Comparison of ENCODE assay signal across 9 mouse cellular contexts in genomic region chr7:131966916-131967494, GRCm38 (mm10). TPM values are rescaled to one million over a fixed set of nuclear protein-coding genes. Genes with fewer than 3 reads are reported as not detected.
DNase-seq lines count a peak whose midpoint lies in the region; ATAC-seq lines count a peak whose summit lies in the region.
"Had no signal": no experiment of that assay in that cellular context is flagged by ENCODE, and none has a peak within 500 bp of the region (broad histone marks: within the 10 kb centered on the region; RNA-seq: fewer than 3 reads in every experiment).

No protein-coding gene starts in this region.

- peak; percentile 57 to 61 for DNase-seq in cerebellum, postnatal 14 days
- no peak for DNase-seq in cerebellum, adult 9-10 months
- peak; percentile 30 for DNase-seq in R1 (ENCODE audit: low read depth, low spot score)
- DNase-seq in hindbrain, embryonic 11.5 days (ENCODE audit: low spot score) = peak; percentile 59
- peak; percentile 88 for DNase-seq in midbrain, embryonic 11.5 days (ENCODE audit: low spot score, missing footprints)
- DNase-seq in testis, postnatal 10 days (ENCODE audit: low spot score) = peak; percentile 42
- no peak for DNase-seq in gastrocnemius, postnatal 25 days
- DNase-seq: liver, embryonic 13.5 days had no signal

- H3K4me3 ChIP-seq in hindbrain, embryonic 11.5 days (ENCODE audit: low read depth, low read length) = peak overlapping the region; percentile 40
- H3K4me3 ChIP-seq in midbrain, embryonic 11.5 days (ENCODE audit: low read depth, low read length) = peak overlapping the region; percentile 34
- H3K4me3 ChIP-seq: liver, embryonic 13.5 days had no signal

- WGBS in hindbrain, embryonic 11.5 days = 7% methylated on average over 57 of the region's 57 CpGs
- 9% methylated on average over 57 of the region's 57 CpGs for WGBS in midbrain, embryonic 11.5 days

- H3K9ac ChIP-seq in hindbrain, embryonic 11.5 days (ENCODE audit: low read depth, low read length) = peak overlapping the region; percentile 37; the same call in 1 of the 2 replicates
- H3K9ac ChIP-seq in midbrain, embryonic 11.5 days (ENCODE audit: low read length) = peak overlapping the region; percentile 20; the same call in 1 of the 2 replicates
- H3K9ac ChIP-seq: liver, embryonic 13.5 days had no signal

- H3K36me3 ChIP-seq in hindbrain, embryonic 11.5 days (ENCODE audit: control insufficient read depth, insufficient read depth, low read length) = no peaks in the 10 kb centered on the region
- no peaks in the 10 kb centered on the region for H3K36me3 ChIP-seq in midbrain, embryonic 11.5 days (ENCODE audit: control insufficient read depth, insufficient read depth, low read length)
- H3K36me3 ChIP-seq: liver, embryonic 13.5 days had no signal

- peaks cover 34% of the 10 kb centered on the region for H3K27me3 ChIP-seq in hindbrain, embryonic 11.5 days (ENCODE audit: control insufficient read depth, insufficient read depth, low read length)
- peaks cover 27% of the 10 kb centered on the region for H3K27me3 ChIP-seq in midbrain, embryonic 11.5 days (ENCODE audit: control insufficient read depth, insufficient read depth, low read length)

- ATAC-seq in hindbrain, embryonic 11.5 days (ENCODE audit: low FRiP score) = no peak
- ATAC-seq in midbrain, embryonic 11.5 days (ENCODE audit: low FRiP score) = peak; percentile 38; the same call in 1 of the 2 replicates
- ATAC-seq in megakaryocyte-erythroid progenitor cell, adult 5-6 weeks (replicated peaks; ENCODE audit: low FRiP score, low TSS enrichment, poor library complexity, severe bottlenecking) = no peak

- peaks cover 10% of the 10 kb centered on the region; the same call in 1 of the 2 replicates for H3K4me1 ChIP-seq in hindbrain, embryonic 11.5 days (replicated peaks; ENCODE audit: control insufficient read depth, insufficient read depth, low read length)
- H3K4me1 ChIP-seq in midbrain, embryonic 11.5 days (ENCODE audit: control insufficient read depth, insufficient read depth, low read length) = peaks cover 8% of the 10 kb centered on the region
- H3K4me1 ChIP-seq: liver, embryonic 13.5 days had no signal

- peak overlapping the region; percentile 74 for H3K4me2 ChIP-seq in hindbrain, embryonic 11.5 days (replicated peaks; ENCODE audit: low read depth, low read length)
- H3K4me2 ChIP-seq in midbrain, embryonic 11.5 days = peak overlapping the region; percentile 68
- H3K4me2 ChIP-seq: liver, embryonic 13.5 days had no signal

- H3K9me3 ChIP-seq in hindbrain, embryonic 11.5 days (ENCODE audit: control insufficient read depth, low read length) = no peaks in the 10 kb centered on the region
- H3K9me3 ChIP-seq in midbrain, embryonic 11.5 days (ENCODE audit: control insufficient read depth, low read length) = no peaks in the 10 kb centered on the region
- H3K9me3 ChIP-seq: liver, embryonic 13.5 days had no signal

- no peak overlapping the region for H3K27ac ChIP-seq in hindbrain, embryonic 11.5 days (ENCODE audit: low read depth, low read length)
- H3K27ac ChIP-seq in midbrain, embryonic 11.5 days (ENCODE audit: low read depth, low read length) = no peak overlapping the region
- H3K27ac ChIP-seq: liver, embryonic 13.5 days had no signal

RNA-seq across cellular contexts. Expression of gene Gpr26, which starts 0.7 kb away (rescaled TPM):
- polyA plus RNA-seq in hindbrain, embryonic 11.5 days (2014; fragmentation: Nextera tagmentation; extraction: Ambion mirVana) = 0.10 and 0.14 TPM in 2 replicates
- 0.15 and 0.18 TPM in 2 replicates for polyA plus RNA-seq in midbrain, embryonic 11.5 days (2014; fragmentation: Nextera tagmentation; extraction: Ambion mirVana)
- not detected in 2 replicates for total RNA-seq in megakaryocyte-erythroid progenitor cell, adult 5-6 weeks (2014; fragmentation: Nextera tagmentation)
- total RNA-seq in megakaryocyte-erythroid progenitor cell, adult 5-6 weeks (2017) = not detected in 2 replicates
- not detected for total RNA-seq in gastrocnemius, postnatal 25 days (2021)
- polyA plus RNA-seq: liver, embryonic 13.5 days had no signal

Comparison
In these comparisons a context has a peak if more than half of its experiments do, and no peak if none do; other contexts are left out.
1. DNase-seq: peak in cerebellum, postnatal 14 days (2 of 2), R1 (single experiment), hindbrain, embryonic 11.5 days (single experiment), midbrain, embryonic 11.5 days (single experiment) and testis, postnatal 10 days (single experiment); none in cerebellum, adult 9-10 months (single experiment) and gastrocnemius, postnatal 25 days (single experiment).